Mouse (Mus musculus): ENCODE results near the gene Aox2. TPM values are rescaled to one million over a fixed set of nuclear protein-coding genes. Genes with fewer than 3 reads are reported as not detected.

Aox2 gene
- polyA plus RNA-seq, 2 experiments, result 0.01 TPM; not detected in 1

- Histone ChIP-seq H3K27ac (no peak overlapping the region), H3K9me3 (ENCODE audit: control insufficient read depth, low read length) (no peaks in the 10 kb centered on the region), H3K27me3 (ENCODE audit: control insufficient read depth, insufficient read depth, low read length) (no peaks in the 10 kb centered on the region), H3K36me3 (replicated peaks; ENCODE audit: control insufficient read depth, insufficient read depth, low read depth) (peaks cover 76% of the 10 kb centered on the region), H3K4me2 (ENCODE audit: low read depth) (no peak overlapping the region), H3K9ac (replicated peaks) (no peak overlapping the region), H3K4me1 (replicated peaks; ENCODE audit: control insufficient read depth in 2 of 2, insufficient read depth in 2 of 2, low read length in 1 of 2) (peaks cover 0 to 7% of the 10 kb centered on the region in 2 experiments; a peak in 1 of 4 replicates), H3K4me3 (ENCODE audit: insufficient read depth in 1 of 2, low read depth in 2 of 2, low read length in 2 of 2) (no peak overlapping the region)
- no peak for ATAC-seq (ENCODE audit: insufficient read depth)
- no peak for DNase-seq (ENCODE audit: low read depth in 3 of 3, low spot score in 3 of 3)
- WGBS (ENCODE audit: insufficient replicate concordance), result 87% methylated on average over 6 of the region's 6 CpGs
- TF ChIP-seq EP300 (IDR thresholded peaks at IDR 0.05; ENCODE audit: low read depth), result no peak
- no peak for TF ChIP-seq CTCF (IDR thresholded peaks at IDR 0.05; ENCODE audit: low read depth)
Observed at GRCm38 (mm10) chr1:58397731-58398130, 119.6 kb downstream of the Aox2 start.

- DNase-seq (ENCODE audit: low read depth in 3 of 3, low spot score in 3 of 3) (no peak), ATAC-seq (ENCODE audit: insufficient read depth) (peak; percentile 45; the same call in 1 of the 2 replicates)
- Histone ChIP-seq H3K9me3 (ENCODE audit: control insufficient read depth, low read length) (no peaks in the 10 kb centered on the region), H3K27me3 (ENCODE audit: control insufficient read depth, insufficient read depth, low read length) (no peaks in the 10 kb centered on the region), H3K4me2 (ENCODE audit: low read depth) (no peak overlapping the region), H3K9ac (replicated peaks) (no peak overlapping the region), H3K4me3 (ENCODE audit: insufficient read depth in 1 of 2, low read depth in 2 of 2, low read length in 2 of 2) (no peak overlapping the region), H3K4me1 (replicated peaks; ENCODE audit: control insufficient read depth in 2 of 2, insufficient read depth in 2 of 2, low read length in 1 of 2) (no peaks in the 10 kb centered on the region), H3K27ac (no peak overlapping the region), H3K36me3 (replicated peaks; ENCODE audit: control insufficient read depth, insufficient read depth, low read depth) (peaks cover 86% of the 10 kb centered on the region)
- TF ChIP-seq EP300 (IDR thresholded peaks at IDR 0.05; ENCODE audit: low read depth) (no peak), CTCF (IDR thresholded peaks at IDR 0.05; ENCODE audit: low read depth) (no peak)
- WGBS (ENCODE audit: insufficient replicate concordance), result 84% methylated on average over 6 of the region's 6 CpGs
Observed at GRCm38 (mm10) chr1:58401396-58401795, 123.3 kb downstream of the Aox2 start.

- no peak overlapping the region for H3K4me2 ChIP-seq (ENCODE audit: low read depth)
- peaks cover 68% of the 10 kb centered on the region for H3K36me3 ChIP-seq (replicated peaks; ENCODE audit: control insufficient read depth, insufficient read depth, low read depth)
- no peak overlapping the region for H3K27ac ChIP-seq
- whole genome bisulfite sequencing (ENCODE audit: insufficient replicate concordance), result 79% methylated on average over 5 of the region's 5 CpGs
- H3K27me3 ChIP-seq (ENCODE audit: control insufficient read depth, insufficient read depth, low read length), result no peaks in the 10 kb centered on the region
- no peaks in the 10 kb centered on the region for H3K4me1 ChIP-seq (replicated peaks; ENCODE audit: control insufficient read depth in 2 of 2, insufficient read depth in 2 of 2, low read length in 1 of 2)
- no peak for TF ChIP-seq CTCF (IDR thresholded peaks at IDR 0.05; ENCODE audit: low read depth)
- TF ChIP-seq EP300 (IDR thresholded peaks at IDR 0.05; ENCODE audit: low read depth), result no peak
- DNase-seq (ENCODE audit: low read depth in 3 of 3, low spot score in 3 of 3) (no peak), ATAC-seq (ENCODE audit: insufficient read depth) (no peak)
- no peaks in the 10 kb centered on the region for H3K9me3 ChIP-seq (ENCODE audit: control insufficient read depth, low read length)
- H3K9ac ChIP-seq (replicated peaks), result no peak overlapping the region
- H3K4me3 ChIP-seq (ENCODE audit: insufficient read depth in 1 of 2, low read depth in 2 of 2, low read length in 2 of 2), result no peak overlapping the region
Observed at GRCm38 (mm10) chr1:58403745-58404144, 125.6 kb downstream of the Aox2 start.

GRCm38 (mm10) chr1:58407321-58407720 is 129.2 kb downstream of the Aox2 start:
- DNase-seq (ENCODE audit: low read depth in 3 of 3, low spot score in 3 of 3), result no peak
- no peaks in the 10 kb centered on the region for H3K4me1 ChIP-seq (replicated peaks; ENCODE audit: control insufficient read depth in 2 of 2, insufficient read depth in 2 of 2, low read length in 1 of 2)
- TF ChIP-seq CTCF (IDR thresholded peaks at IDR 0.05; ENCODE audit: low read depth) (no peak), EP300 (IDR thresholded peaks at IDR 0.05; ENCODE audit: low read depth) (no peak)
- 90% methylated on average over 7 of the region's 7 CpGs for WGBS (ENCODE audit: insufficient replicate concordance)
- no peak overlapping the region for H3K27ac ChIP-seq
- H3K4me3 ChIP-seq (ENCODE audit: insufficient read depth in 1 of 2, low read depth in 2 of 2, low read length in 2 of 2), result no peak overlapping the region
- H3K4me2 ChIP-seq (ENCODE audit: low read depth), result no peak overlapping the region
- H3K9me3 ChIP-seq (ENCODE audit: control insufficient read depth, low read length), result no peaks in the 10 kb centered on the region
- H3K27me3 ChIP-seq (ENCODE audit: control insufficient read depth, insufficient read depth, low read length), result no peaks in the 10 kb centered on the region
- peaks cover 62% of the 10 kb centered on the region for H3K36me3 ChIP-seq (replicated peaks; ENCODE audit: control insufficient read depth, insufficient read depth, low read depth)
- ATAC-seq (ENCODE audit: insufficient read depth), result no peak
- H3K9ac ChIP-seq (replicated peaks), result no peak overlapping the region

GRCm38 (mm10) chr1:58408141-58408540 is 130.0 kb downstream of the Aox2 start:
- no peak for ATAC-seq (ENCODE audit: insufficient read depth)
- TF ChIP-seq CTCF (IDR thresholded peaks at IDR 0.05; ENCODE audit: low read depth) (no peak), EP300 (IDR thresholded peaks at IDR 0.05; ENCODE audit: low read depth) (no peak)
- no peaks in the 10 kb centered on the region for H3K27me3 ChIP-seq (ENCODE audit: control insufficient read depth, insufficient read depth, low read length)
- no peaks in the 10 kb centered on the region for H3K9me3 ChIP-seq (ENCODE audit: control insufficient read depth, low read length)
- H3K4me1 ChIP-seq (replicated peaks; ENCODE audit: control insufficient read depth in 2 of 2, insufficient read depth in 2 of 2, low read length in 1 of 2), result no peaks in the 10 kb centered on the region
- H3K9ac ChIP-seq (replicated peaks), result no peak overlapping the region
- H3K36me3 ChIP-seq (replicated peaks; ENCODE audit: control insufficient read depth, insufficient read depth, low read depth), result peaks cover 62% of the 10 kb centered on the region
- WGBS (ENCODE audit: insufficient replicate concordance), result 70% methylated on average over 6 of the region's 6 CpGs
- H3K4me3 ChIP-seq (ENCODE audit: insufficient read depth in 1 of 2, low read depth in 2 of 2, low read length in 2 of 2), result no peak overlapping the region
- no peak for DNase-seq (ENCODE audit: low read depth in 3 of 3, low spot score in 3 of 3)
- no peak overlapping the region for H3K4me2 ChIP-seq (ENCODE audit: low read depth)
- H3K27ac ChIP-seq, result no peak overlapping the region
